Mouse (Mus musculus): ENCODE data around the gene Myzap.

GRCm38 (mm10) chr9:71547704-71548275, 44.4 kb downstream of the Myzap start:
- TF ChIP-seq POLR2A (IDR thresholded peaks at IDR 0.05; ENCODE audit: borderline replicate concordance, control insufficient read depth, low read depth, low read length) = no peak
- TF ChIP-seq CTCF (IDR thresholded peaks at IDR 0.05; ENCODE audit: control insufficient read depth, insufficient read depth, low read length) = no peak

Measured in bone marrow, adult 2 months (tissue).